Mouse (Mus musculus): ENCODE results near the gene Atn1. TPM values are rescaled to one million over a fixed set of nuclear protein-coding genes. Genes with fewer than 3 reads are reported as not detected.

Gene Atn1
- total RNA-seq, 2 experiments from 2014 or later, result 159 to 164 TPM

GRCm38 (mm10) chr6:124696441-124697150 is 59.7 kb downstream of the Atn1 start:
- H3K4me3 ChIP-seq, result no peak overlapping the region
- TF ChIP-seq CTCF (conservative IDR thresholded peaks at IDR 0.05), result no peak
- H3K27ac ChIP-seq, result no peak overlapping the region
- DNase-seq (ENCODE audit: low spot score in 2 of 2), result no peak

- DNase-seq (ENCODE audit: low spot score in 2 of 2), result peak; percentile 50 to 66
- no peak for TF ChIP-seq CTCF (conservative IDR thresholded peaks at IDR 0.05)
- peak overlapping the region; percentile 80 for H3K27ac ChIP-seq
- no peak overlapping the region for H3K4me3 ChIP-seq
These were observed 62.0 kb downstream of the Atn1 start for GRCm38 (mm10) chr6:124694166-124694955.

GRCm38 (mm10) chr6:124693243-124693981 is 62.9 kb downstream of the Atn1 start:
- DNase-seq (ENCODE audit: low spot score in 2 of 2), result no peak
- TF ChIP-seq CTCF (conservative IDR thresholded peaks at IDR 0.05), result no peak
- peak overlapping the region; percentile 80 for H3K27ac ChIP-seq
- H3K4me3 ChIP-seq, result no peak overlapping the region

Small RNA genes lying within 50 kb of the gene (microRNA-seq; reads per million reads assigned to microRNA genes)
- gene Mir141 (3.1 to 3.2 reads per million in 2 experiments), gene Mir200c (29.6 to 45.0 reads per million in 2 experiments)

Other genes starting within 250 kb of the Atn1 start
- under 1 TPM; 0.72 to 0.86 TPM for gene C1ra, start 244.1 kb downstream of the Atn1 start, total RNA-seq (2021)
- 1 to 10 TPM in 1 of 2 experiments, under 1 TPM in 1; 0.79 to 1.2 TPM for gene C1s1, start 214.2 kb downstream of the Atn1 start, total RNA-seq (2021)
- gene C1rb, start 186.2 kb downstream of the Atn1 start, total RNA-seq (2021), result not detected
- gene C1s2, start 120.4 kb downstream of the Atn1 start, total RNA-seq (2021), result under 1 TPM; 0.26 to 0.52 TPM
- gene Lpcat3, start 93.5 kb downstream of the Atn1 start, total RNA-seq (2021), result 10 to 100 TPM; 31.0 to 32.6 TPM
- 10 to 100 TPM; 58.0 to 58.7 TPM for gene Emg1, start 44.3 kb downstream of the Atn1 start, total RNA-seq (2021)
- gene Phb2, start 44.2 kb downstream of the Atn1 start, total RNA-seq (2021), result 100 to 1,000 TPM; 121 to 124 TPM
- 1 to 10 TPM; 5.5 to 6.6 TPM for gene Ptpn6, start 17.8 kb downstream of the Atn1 start, total RNA-seq (2021)
- 100 to 1,000 TPM; 295 to 339 TPM for gene Grcc10, start 15.2 kb downstream of the Atn1 start, total RNA-seq (2021)
- gene Gm45234, start 503 bp downstream of the Atn1 start, total RNA-seq (2021), result not detected
- 1,000 to 10,000 TPM in 1 of 2 experiments, 100 to 1,000 TPM in 1; 981 to 1,025 TPM for gene Eno2, start 13.1 kb upstream of the Atn1 start, total RNA-seq (2021)
- gene Lrrc23, start 23.2 kb upstream of the Atn1 start, total RNA-seq (2021), result 1 to 10 TPM; 1.4 to 1.6 TPM
- 1 to 10 TPM; 3.4 to 4.6 TPM for gene Spsb2, start 52.1 kb upstream of the Atn1 start, total RNA-seq (2021)
- gene Tpi1, start 57.8 kb upstream of the Atn1 start, total RNA-seq (2021), result 100 to 1,000 TPM; 713 to 768 TPM
- 100 to 1,000 TPM; 185 to 198 TPM for gene Usp5, start 73.0 kb upstream of the Atn1 start, total RNA-seq (2021)
- gene Cdca3, start 73.0 kb upstream of the Atn1 start, total RNA-seq (2021), result 1 to 10 TPM in 1 of 2 experiments, under 1 TPM in 1; 0.47 to 1.3 TPM
- under 1 TPM in 1 of 2 experiments, not detected in 1; 0.20 TPM for gene Gnb3, start 83.8 kb upstream of the Atn1 start, total RNA-seq (2021)
- gene P3h3, start 101.2 kb upstream of the Atn1 start, total RNA-seq (2021), result 10 to 100 TPM; 33.7 to 36.7 TPM
- 100 to 1,000 TPM; 181 to 199 TPM for gene Gpr162, start 107.5 kb upstream of the Atn1 start, total RNA-seq (2021)
- gene Cd4, start 131.7 kb upstream of the Atn1 start, total RNA-seq (2021), result under 1 TPM; 0.18 to 0.47 TPM
- gene Lag3, start 155.2 kb upstream of the Atn1 start, total RNA-seq (2021), result 1 to 10 TPM; 1.3 to 1.7 TPM
- gene Ptms, start 163.6 kb upstream of the Atn1 start, total RNA-seq (2021), result 1,000 to 10,000 TPM in 1 of 2 experiments, 100 to 1,000 TPM in 1; 991 to 1,057 TPM
- gene Mlf2, start 174.9 kb upstream of the Atn1 start, total RNA-seq (2021), result 100 to 1,000 TPM; 627 to 642 TPM
- gene Cops7a, start 209.0 kb upstream of the Atn1 start, total RNA-seq (2021), result 100 to 1,000 TPM; 136 to 151 TPM
- gene Pianp, start 240.2 kb upstream of the Atn1 start, total RNA-seq (2021), result 100 to 1,000 TPM; 163 to 181 TPM